Mouse (Mus musculus) right cerebral cortex, postnatal 10 days (tissue): Measurements from ENCODE around the gene Ccdc27.
A peak's percentile ranks its signal among the peaks of the same experiment; 100 is the strongest.

Source experiments
- DNase-seq, 2 experiments: peaks; one replicate each; pipeline ENCODE4 v3.0.0; 2021; ENCODE audit warnings: low spot score in 2 of 2

Ccdc27 gene

DNA sequence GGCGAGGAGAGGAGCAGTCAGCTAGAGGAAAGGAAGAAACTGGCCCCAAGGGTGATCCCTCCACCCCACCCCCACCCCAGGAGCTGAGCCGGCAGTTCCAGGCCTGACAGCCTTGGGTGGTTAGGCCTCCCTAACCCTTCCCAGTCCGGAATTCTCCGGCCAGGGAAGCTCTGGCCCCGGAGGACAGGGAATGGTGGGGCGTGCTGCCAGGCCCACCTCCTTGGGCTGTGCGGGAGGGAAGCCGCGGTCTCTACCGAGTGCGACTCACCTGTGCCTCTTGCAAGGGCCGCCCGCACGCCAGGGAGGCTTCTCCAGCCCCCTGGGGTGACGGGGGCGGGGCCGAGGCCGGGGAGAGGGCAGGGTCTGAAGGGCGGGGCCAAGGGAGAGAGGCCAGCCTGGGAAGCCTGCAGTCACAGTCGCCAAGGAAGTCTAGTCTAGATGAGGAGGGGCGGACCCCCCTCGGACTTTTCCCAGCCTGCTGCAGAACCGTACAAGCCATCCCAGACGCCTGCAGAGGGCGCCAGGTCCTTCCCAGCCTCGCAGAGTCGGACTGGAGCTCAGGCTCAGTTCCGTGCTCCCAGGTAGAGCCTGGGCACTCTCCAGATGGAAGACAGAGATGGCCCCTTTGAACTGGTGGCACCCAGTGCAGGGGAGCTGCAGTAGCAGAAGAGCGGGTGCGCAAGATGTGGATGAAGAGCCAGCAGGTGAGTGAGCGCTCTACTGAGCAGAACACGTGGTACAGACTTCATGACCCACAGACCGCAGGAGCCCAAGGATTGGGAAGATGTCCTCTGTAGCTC is 16.6 kb downstream of the Ccdc27 start, which contains the start of gene Smim1:
Gene Smim1 (minus strand): TSS at position 590 of the 800 bp plus-strand sequence.
- DNase-seq, result peak; percentile 74

- peak in 1 of 2 experiments; percentile 50 for DNase-seq
Observed at GRCm38 (mm10) chr4:154024729-154025521, 17.6 kb downstream of the Ccdc27 start.

- peak in 1 of 2 experiments; percentile 36 for DNase-seq
Observed at GRCm38 (mm10) chr4:154023754-154024601, 18.5 kb downstream of the Ccdc27 start.

- no peak for DNase-seq
Observed at GRCm38 (mm10) chr4:154022844-154023243, 19.6 kb downstream of the Ccdc27 start.

DNA sequence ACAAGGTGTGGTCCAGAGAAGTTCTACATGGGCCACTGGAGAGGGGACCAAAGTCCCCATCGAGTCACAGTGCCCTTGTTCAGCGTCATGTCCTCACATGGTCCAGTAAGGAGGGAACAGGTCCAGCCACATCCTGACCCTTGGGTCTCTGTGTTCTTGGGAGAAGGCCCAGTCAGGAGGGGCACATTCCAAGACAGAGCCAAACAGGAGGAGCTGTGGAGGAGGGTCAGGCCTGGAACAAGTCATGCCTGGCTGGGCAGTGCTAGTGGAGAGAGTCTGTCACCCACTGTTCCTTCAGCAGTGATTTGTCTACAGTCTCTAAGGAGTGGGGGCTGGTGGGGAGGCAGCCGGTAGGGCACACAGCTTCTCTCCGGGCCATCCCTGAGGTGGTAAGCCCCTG is 20.1 kb downstream of the Ccdc27 start:
- DNase-seq, result peak; percentile 61

GRCm38 (mm10) chr4:154021432-154021831 is 21.0 kb downstream of the Ccdc27 start:
- DNase-seq, result peak in 1 of 2 experiments; percentile 55

GRCm38 (mm10) chr4:154019571-154019970 is 22.9 kb downstream of the Ccdc27 start:
- DNase-seq, result peak in 1 of 2 experiments; percentile 42

DNA sequence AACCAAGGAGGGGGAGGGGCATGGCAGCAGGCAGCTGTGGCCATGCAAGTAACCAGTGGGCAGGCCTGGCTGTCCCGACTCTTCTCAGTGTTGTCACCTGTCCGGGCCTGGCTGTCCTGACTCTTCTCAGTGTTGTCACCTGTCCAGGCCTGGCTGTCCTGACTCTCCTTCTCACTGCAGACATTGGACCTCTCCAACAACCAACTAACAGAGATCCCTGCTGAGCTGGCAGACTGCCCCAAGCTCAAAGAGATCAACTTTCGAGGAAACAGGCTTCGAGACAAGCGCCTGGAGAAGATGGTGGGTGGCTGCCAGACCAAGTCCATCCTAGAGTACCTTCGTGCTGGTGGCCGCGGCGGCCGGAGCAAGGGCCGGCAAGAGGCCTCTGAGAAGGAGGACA is 27.0 kb downstream of the Ccdc27 start:
- DNase-seq, result peak in 1 of 2 experiments; percentile 40

DNA sequence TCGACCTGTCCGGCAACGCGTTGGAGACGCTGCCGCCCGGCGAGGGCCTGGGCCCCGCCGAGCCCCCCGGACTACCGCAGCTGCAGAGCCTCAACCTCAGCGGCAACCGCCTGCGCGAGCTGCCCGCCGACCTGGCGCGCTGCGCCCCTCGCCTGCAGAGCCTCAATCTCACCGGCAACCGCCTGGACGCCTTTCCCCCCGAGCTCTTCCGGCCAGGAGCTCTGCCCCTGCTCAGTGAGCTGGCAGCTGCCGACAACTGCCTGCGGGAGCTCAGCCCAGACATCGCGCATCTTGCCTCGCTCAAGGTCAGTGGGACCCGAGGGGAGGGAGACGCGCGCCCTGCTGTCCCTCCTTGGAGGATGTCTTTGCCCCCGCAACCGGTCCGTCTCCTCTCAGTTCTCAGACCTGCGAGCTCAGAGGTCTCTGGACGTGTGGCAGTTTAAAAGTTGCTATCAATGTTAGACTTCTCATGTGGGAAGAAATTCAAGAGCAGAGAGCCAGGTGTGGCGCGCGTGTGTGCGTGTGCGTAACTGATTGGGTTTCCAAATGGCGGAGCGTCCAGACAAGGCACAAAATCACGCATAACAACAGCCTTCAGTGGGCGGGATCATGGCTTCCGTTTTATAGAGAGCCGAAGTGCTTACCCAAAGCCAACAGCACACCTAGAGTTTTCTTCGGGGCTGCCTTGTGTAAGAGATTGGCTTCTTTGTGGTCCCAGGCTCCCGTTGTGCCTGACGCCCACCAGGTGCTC is 30.2 kb downstream of the Ccdc27 start:
- peak in 1 of 2 experiments; percentile 46 for DNase-seq

DNA sequence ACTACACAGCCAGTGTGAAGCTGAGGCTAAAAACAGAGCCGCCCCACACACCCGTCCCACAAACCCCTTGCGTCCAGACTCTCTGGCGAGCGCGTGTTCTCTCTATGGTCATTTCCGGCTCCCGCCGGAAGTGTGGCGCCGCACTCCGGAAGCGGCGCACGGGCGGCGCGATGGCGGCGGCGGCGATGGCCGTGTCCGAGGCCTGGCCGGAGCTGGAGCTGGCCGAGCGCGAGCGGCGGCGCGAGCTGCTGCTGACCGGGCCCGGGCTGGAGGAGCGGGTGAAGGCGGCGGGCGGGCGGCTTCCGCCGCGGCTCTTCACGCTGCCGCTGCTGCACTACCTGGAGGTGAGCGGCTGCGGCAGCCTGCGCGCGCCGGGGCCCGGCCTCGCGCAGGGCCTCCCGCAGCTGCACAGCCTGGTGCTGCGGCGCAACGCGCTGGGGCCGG is 30.8 kb downstream of the Ccdc27 start, which contains the start of gene Lrrc47:
Gene Lrrc47 (plus strand): TSS at position 86 of the 444 bp plus-strand sequence.
- DNase-seq, result peak; percentile 91

- DNase-seq, result no peak
Observed at GRCm38 (mm10) chr4:154010907-154011645, 31.4 kb downstream of the Ccdc27 start.

GRCm38 (mm10) chr4:154007759-154008158 is 34.7 kb downstream of the Ccdc27 start:
- no peak for DNase-seq

DNA sequence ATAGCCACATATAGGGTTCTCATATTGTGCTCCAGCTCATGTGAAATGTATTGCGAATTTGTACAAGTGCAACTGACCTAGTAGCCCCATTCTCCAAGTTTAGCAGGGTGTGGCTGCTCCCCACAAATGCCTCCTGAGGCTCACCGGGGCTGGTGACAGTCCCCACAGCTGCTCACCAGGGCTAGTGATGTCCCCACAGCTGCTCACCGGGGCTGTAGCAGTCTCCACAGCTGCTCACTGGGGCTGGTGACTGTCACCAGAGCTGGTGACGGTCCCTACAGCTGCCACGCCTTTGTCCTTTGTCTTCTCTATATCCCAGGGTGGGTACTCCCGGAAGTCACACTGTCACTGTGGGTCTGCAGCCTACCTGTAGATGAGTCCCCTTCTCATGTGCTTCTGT is 36.2 kb downstream of the Ccdc27 start:
- no peak for DNase-seq

DNA sequence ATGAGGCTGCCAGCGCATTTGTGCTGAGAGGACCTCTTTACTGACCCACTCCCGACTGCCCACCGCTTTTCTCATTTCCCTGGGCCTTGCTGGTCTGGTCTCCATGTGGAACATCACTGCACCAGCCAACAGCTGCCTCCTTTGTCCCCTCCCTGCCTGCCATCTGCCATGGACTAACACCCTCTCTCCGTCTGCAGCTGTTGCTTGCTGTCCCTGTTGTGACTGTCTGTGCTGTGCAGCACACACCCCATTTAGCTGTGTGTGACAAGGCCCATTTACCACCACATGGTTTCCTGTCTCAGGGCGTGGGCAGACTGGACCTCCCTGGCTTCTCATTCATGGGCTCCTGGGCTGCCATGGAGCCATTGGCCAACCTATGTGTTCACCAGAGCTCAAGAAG is 37.0 kb downstream of the Ccdc27 start:
- DNase-seq, result no peak

DNA sequence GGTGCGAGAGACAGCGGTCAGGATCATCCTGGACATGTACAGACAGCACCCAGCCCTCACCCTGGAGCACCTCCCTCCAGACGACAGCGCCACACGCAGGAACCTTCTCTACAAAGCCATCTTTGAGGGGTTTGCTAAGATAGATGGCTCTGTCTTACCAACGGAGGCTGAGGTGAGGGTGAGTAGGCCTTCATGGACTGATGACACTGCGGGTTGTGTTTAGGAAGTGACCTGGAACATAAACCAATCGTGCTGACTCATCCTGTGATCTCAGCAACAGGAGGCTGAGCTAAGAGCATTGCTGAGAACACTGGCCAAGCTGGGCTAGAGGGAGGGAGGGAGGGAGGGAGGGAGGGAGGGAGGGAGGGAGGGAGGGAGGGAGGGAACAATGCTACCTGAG is 49.0 kb downstream of the Ccdc27 start:
- no peak for DNase-seq

GRCm38 (mm10) chr4:153992715-153993114 is 49.8 kb downstream of the Ccdc27 start:
- DNase-seq, result no peak

- no peak for DNase-seq
Observed at GRCm38 (mm10) chr4:153980470-153980869, 62.0 kb downstream of the Ccdc27 start.

DNA sequence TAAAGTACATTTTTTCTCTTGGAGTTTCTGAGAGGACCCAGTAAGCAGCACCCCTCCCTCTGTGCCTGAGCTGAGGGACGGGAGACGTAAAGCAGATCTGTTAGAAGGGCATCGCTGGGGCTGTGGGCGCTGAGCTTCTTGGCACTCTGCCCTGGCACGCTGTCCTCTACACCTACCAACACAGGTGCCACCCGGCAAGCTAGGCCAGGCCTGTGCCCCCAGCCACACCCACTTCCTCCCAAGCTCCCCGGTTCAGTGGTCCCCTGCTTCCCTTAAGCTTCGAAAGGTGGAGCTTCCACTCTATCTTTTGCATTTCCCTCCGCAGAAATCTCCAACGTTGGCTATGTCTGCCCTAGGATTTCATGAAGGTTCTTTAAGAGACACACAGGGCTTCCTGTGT is 63.2 kb downstream of the Ccdc27 start:
- DNase-seq, result no peak
